Mouse (Mus musculus) intestine, postnatal 0 days (tissue): ENCODE results near the gene Smarca1. TPM values are rescaled to one million over a fixed set of nuclear protein-coding genes. Genes with fewer than 3 reads are reported as not detected.

Source experiments
- ATAC-seq: fragments of 200-750 bp; cut with Nextera tagmentation; 2 replicates; pipeline ENCODE4 v1.8.0; 2017; ENCODE audit warnings: mild to moderate bottlenecking, moderate TSS enrichment, moderate library complexity
- H3K27ac ChIP-seq: fragments of 300-500 bp; sonication (generic); 2 replicates; pipeline ENCODE4 v1.5.1; 2014; ENCODE audit warnings: mild to moderate bottlenecking, low read depth, low read length, moderate library complexity
- H3K27me3 ChIP-seq: fragments of 300-500 bp; sonication (generic); replicated peaks from 2 replicates; pipeline ENCODE4 v1.6.1; 2014; ENCODE audit warnings: low read length, mixed read lengths; ENCODE audit not compliant: control insufficient read depth, insufficient read depth
- H3K36me3 ChIP-seq: fragments of 300-500 bp; sonication (generic); 2 replicates; pipeline ENCODE4 v1.6.1; 2014; ENCODE audit warnings: mild to moderate bottlenecking, moderate library complexity; ENCODE audit not compliant: control insufficient read depth, insufficient read depth
- H3K4me1 ChIP-seq: fragments of 300-500 bp; sonication (generic); replicated peaks from 2 replicates; pipeline ENCODE4 v1.6.1; 2014; ENCODE audit warnings: antibody characterized with exemption, low read length, mixed read lengths; ENCODE audit not compliant: control insufficient read depth, insufficient read depth
- H3K4me2 ChIP-seq: fragments of 300-500 bp; sonication (generic); replicated peaks from 2 replicates; pipeline ENCODE4 v1.6.1; 2014; ENCODE audit warnings: low read depth, mild to moderate bottlenecking, moderate library complexity
- H3K4me3 ChIP-seq: fragments of 300-500 bp; sonication (generic); 2 replicates; pipeline ENCODE4 v1.5.1; 2014; ENCODE audit warnings: low read depth, low read length
- H3K9ac ChIP-seq: fragments of 300-500 bp; sonication (generic); 2 replicates; pipeline ENCODE4 v1.6.1; 2014; ENCODE audit warnings: mild to moderate bottlenecking, low read depth, low read length
- H3K9me3 ChIP-seq: fragments of 300-500 bp; sonication (generic); 2 replicates; pipeline ENCODE4 v1.6.1; 2016; ENCODE audit warnings: mixed run types; ENCODE audit not compliant: control insufficient read depth
- CTCF ChIP-seq: sonication (generic); IDR thresholded peaks from 2 replicates; pipeline ENCODE4 v1.5.1; 2016; ENCODE audit warnings: low read depth, mild to moderate bottlenecking, control low read depth, antibody characterized with exemption, moderate library complexity
- whole genome bisulfite sequencing: fragments of 180-500 bp; shearing (Covaris S2); extraction: QIAGEN DNeasy Blood & Tissue Kit; methylation state at CpG from one replicate; pipeline ENCODE4 v1.1.7; 2014; 5-methylcytosine and 5-hydroxymethylcytosine counted together
- polyA plus RNA-seq: library from polyadenylated mRNA; unstranded; fragments of >200 nt; fragmentation: Nextera tagmentation; extraction: Ambion mirVana; gene quantifications from 2 replicates; pipeline ENCODE4 v1.2.1, GENCODE M21; 2015

Smarca1 gene
- polyA plus RNA-seq, 1 experiment from 2014 or later = 7.5 TPM

- peak; percentile 61 for ATAC-seq
Measured at GRCm38 (mm10) chrX:47891243-47891906, 1.4 kb downstream of the Smarca1 start.

GRCm38 (mm10) chrX:47887401-47887800 lies 5.4 kb downstream of the Smarca1 start:
- Histone ChIP-seq H3K4me1 (no peaks in the 10 kb centered on the region), H3K27ac (no peak overlapping the region), H3K36me3 (no peaks in the 10 kb centered on the region), H3K27me3 (no peaks in the 10 kb centered on the region), H3K9me3 (no peaks in the 10 kb centered on the region), H3K9ac (no peak overlapping the region), H3K4me3 (no peak overlapping the region), H3K4me2 (no peak overlapping the region)
- ATAC-seq = no peak
- TF ChIP-seq CTCF = no peak
- 65% methylated on average over 2 of the region's 2 CpGs for WGBS

More at GRCm38 (mm10) chrX:47891243-47891906, 1.4 kb downstream of the Smarca1 start:
- H3K4me3 ChIP-seq = peak overlapping the region; percentile 58
- 14% methylated on average over 9 of the region's 12 CpGs for WGBS
- H3K9me3 ChIP-seq = no peaks in the 10 kb centered on the region
- TF ChIP-seq CTCF = no peak
- H3K27ac ChIP-seq = no peak overlapping the region
- no peaks in the 10 kb centered on the region for H3K4me1 ChIP-seq
- H3K27me3 ChIP-seq = no peaks in the 10 kb centered on the region
- H3K36me3 ChIP-seq = no peaks in the 10 kb centered on the region
- H3K4me2 ChIP-seq = peak overlapping the region; percentile 75
- 0 out of 2 replicates have a peak overlapping the region, but pooled peaks have one; percentile 37 for H3K9ac ChIP-seq

- no peak for ATAC-seq
- H3K36me3 ChIP-seq = no peaks in the 10 kb centered on the region
- H3K4me2 ChIP-seq = no peak overlapping the region
- no peak overlapping the region for H3K27ac ChIP-seq
- no peak for TF ChIP-seq CTCF
- WGBS = 69% methylated on average over 6 of the region's 6 CpGs
- no peaks in the 10 kb centered on the region for H3K4me1 ChIP-seq
- no peaks in the 10 kb centered on the region for H3K9me3 ChIP-seq
- no peak overlapping the region for H3K4me3 ChIP-seq
- H3K27me3 ChIP-seq = no peaks in the 10 kb centered on the region
- H3K9ac ChIP-seq = no peak overlapping the region
Measured at GRCm38 (mm10) chrX:47882813-47883212, 10.0 kb downstream of the Smarca1 start.

GRCm38 (mm10) chrX:47880052-47880451 lies 12.7 kb downstream of the Smarca1 start:
- Histone ChIP-seq H3K9me3 (no peaks in the 10 kb centered on the region), H3K9ac (no peak overlapping the region), H3K4me1 (no peaks in the 10 kb centered on the region), H3K27ac (no peak overlapping the region), H3K27me3 (no peaks in the 10 kb centered on the region), H3K36me3 (no peaks in the 10 kb centered on the region), H3K4me2 (no peak overlapping the region), H3K4me3 (no peak overlapping the region)
- 17% methylated on average over 2 of the region's 2 CpGs for WGBS
- ATAC-seq = no peak
- no peak for TF ChIP-seq CTCF

- no peak overlapping the region for H3K4me2 ChIP-seq
- H3K27ac ChIP-seq = no peak overlapping the region
- no peak for ATAC-seq
- H3K4me1 ChIP-seq = no peaks in the 10 kb centered on the region
- no peaks in the 10 kb centered on the region for H3K9me3 ChIP-seq
- H3K36me3 ChIP-seq = no peaks in the 10 kb centered on the region
- no peak overlapping the region for H3K4me3 ChIP-seq
- WGBS = 88% methylated on average over 1 of the region's 1 CpGs
- TF ChIP-seq CTCF = no peak
- H3K9ac ChIP-seq = no peak overlapping the region
- H3K27me3 ChIP-seq = no peaks in the 10 kb centered on the region
Measured at GRCm38 (mm10) chrX:47858544-47858943, 34.2 kb downstream of the Smarca1 start.

GRCm38 (mm10) chrX:47835835-47836195 lies 57.0 kb downstream of the Smarca1 start:
- Histone ChIP-seq H3K4me1 (no peaks in the 10 kb centered on the region), H3K9me3 (no peaks in the 10 kb centered on the region), H3K36me3 (no peaks in the 10 kb centered on the region), H3K4me2 (no peak overlapping the region), H3K27ac (no peak overlapping the region), H3K4me3 (no peak overlapping the region), H3K9ac (no peak overlapping the region), H3K27me3 (no peaks in the 10 kb centered on the region)
- TF ChIP-seq CTCF = no peak
- no peak for ATAC-seq
- WGBS = 54% methylated on average over 1 of the region's 1 CpGs
